Mouse (Mus musculus) embryonic facial prominence, embryonic 11.5 days (tissue): Measurements from ENCODE around the gene Sectm1b. TPM values are rescaled to one million over a fixed set of nuclear protein-coding genes. Genes with fewer than 3 reads are reported as not detected.
"Not testable (repeated sequence)": the region's sequence is repeated elsewhere in the genome, so short reads cannot be mapped to it uniquely, and the experiment has no call there.

Source experiments
- ATAC-seq: fragments of 200-750 bp; cut with Nextera tagmentation; replicated peaks from 2 replicates; pipeline ENCODE4 v1.8.0; 2017; ENCODE audit warnings: low read depth; ENCODE audit not compliant: insufficient number of reproducible peaks, low FRiP score, low TSS enrichment
- DNase-seq: peaks from one replicate; pipeline ENCODE4 v3.0.0-alpha.2; 2015; ENCODE audit warnings: low spot score
- H3K27ac ChIP-seq: fragments of 300-500 bp; sonication (generic); replicated peaks from 2 replicates; pipeline ENCODE4 v1.5.1; 2014; ENCODE audit warnings: mild to moderate bottlenecking, low read depth, low read length, control low read depth
- H3K27me3 ChIP-seq: fragments of 300-500 bp; sonication (generic); 2 replicates; pipeline ENCODE4 v1.6.1; 2014; ENCODE audit warnings: mild to moderate bottlenecking, low read length, moderate library complexity, mixed read lengths; ENCODE audit not compliant: control insufficient read depth, insufficient read depth
- H3K36me3 ChIP-seq: fragments of 300-500 bp; sonication (generic); replicated peaks from 2 replicates; pipeline ENCODE4 v1.6.1; 2014; ENCODE audit warnings: low read depth, mild to moderate bottlenecking, low read length, moderate library complexity, mixed read lengths; ENCODE audit not compliant: control insufficient read depth, insufficient read depth
- H3K4me1 ChIP-seq: fragments of 300-500 bp; sonication (generic); 2 replicates; pipeline ENCODE4 v1.6.1; 2014; ENCODE audit warnings: low read length, mixed read lengths; ENCODE audit not compliant: control insufficient read depth, insufficient read depth
- H3K4me2 ChIP-seq: fragments of 300-500 bp; sonication (generic); 2 replicates; pipeline ENCODE4 v1.6.1; 2014; ENCODE audit warnings: low read depth, mild to moderate bottlenecking, control low read depth, low read length, moderate library complexity
- H3K4me3 ChIP-seq: fragments of 300-500 bp; sonication (generic); 2 replicates; pipeline ENCODE4 v1.5.1; 2014; ENCODE audit warnings: low read depth, low read length, control low read depth
- H3K9ac ChIP-seq: fragments of 300-500 bp; sonication (generic); replicated peaks from 2 replicates; pipeline ENCODE4 v1.6.1; 2014; ENCODE audit warnings: mild to moderate bottlenecking, control low read depth, low read length
- H3K9me3 ChIP-seq: fragments of 300-500 bp; sonication (generic); replicated peaks from 2 replicates; pipeline ENCODE4 v1.6.1; 2016; ENCODE audit warnings: mild to moderate bottlenecking, low read length, inconsistent platforms, mixed read lengths; ENCODE audit not compliant: control insufficient read depth
- WGBS: fragments of 180-500 bp; shearing (Covaris S2); extraction: QIAGEN DNeasy Blood & Tissue Kit; methylation state at CpG from one replicate; pipeline ENCODE4 v1.1.7; 2014; 5-methylcytosine and 5-hydroxymethylcytosine counted together
- polyA plus RNA-seq: library from polyadenylated mRNA; unstranded; fragments of >200 nt; fragmentation: Nextera tagmentation; extraction: Ambion mirVana; gene quantifications from 2 replicates; pipeline ENCODE4 v1.2.1, GENCODE M21; 2014

Sectm1b gene
- polyA plus RNA-seq, 1 experiment from 2014 or later, result not detected

DNA sequence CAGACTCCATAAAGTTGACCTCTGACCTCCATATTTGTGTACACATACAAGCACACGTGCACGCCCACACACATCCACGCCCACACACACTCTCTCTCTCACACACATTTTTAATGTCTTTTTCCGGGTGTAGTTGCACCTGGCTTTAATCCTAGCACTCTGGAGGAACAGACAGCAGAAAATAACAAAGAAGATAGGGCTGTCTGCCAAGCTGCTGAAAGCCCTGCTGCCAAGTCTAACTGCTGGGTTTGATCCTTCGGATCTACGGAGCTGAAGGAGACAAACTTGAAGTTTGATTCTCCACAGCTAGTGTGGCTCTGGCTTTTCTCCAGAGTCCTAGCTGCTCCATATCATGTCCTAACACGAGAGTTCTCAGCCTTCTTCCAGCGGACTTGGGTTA, 1.8 kb downstream of the Sectm1b start:
- DNase-seq, result no peak
- no peak overlapping the region for H3K4me2 ChIP-seq
- H3K27me3 ChIP-seq, result no peaks in the 10 kb centered on the region
- H3K9me3 ChIP-seq, result no peaks in the 10 kb centered on the region
- H3K4me1 ChIP-seq, result no peaks in the 10 kb centered on the region
- no peak for ATAC-seq
- H3K4me3 ChIP-seq, result no peak overlapping the region
- WGBS, result 82% methylated on average over 8 of the region's 8 CpGs
- H3K9ac ChIP-seq, result no peak overlapping the region
- no peaks in the 10 kb centered on the region for H3K36me3 ChIP-seq
- no peak overlapping the region for H3K27ac ChIP-seq

GRCm38 (mm10) chr11:121060401-121061067, 2.8 kb downstream of the Sectm1b start:
- 91% methylated on average over 6 of the region's 6 CpGs for WGBS
- not testable (repeated sequence) for H3K9me3 ChIP-seq, H3K4me1 ChIP-seq, H3K36me3 ChIP-seq, H3K4me2 ChIP-seq, H3K27ac ChIP-seq, DNase-seq, H3K9ac ChIP-seq, H3K27me3 ChIP-seq, ATAC-seq, H3K4me3 ChIP-seq

DNA sequence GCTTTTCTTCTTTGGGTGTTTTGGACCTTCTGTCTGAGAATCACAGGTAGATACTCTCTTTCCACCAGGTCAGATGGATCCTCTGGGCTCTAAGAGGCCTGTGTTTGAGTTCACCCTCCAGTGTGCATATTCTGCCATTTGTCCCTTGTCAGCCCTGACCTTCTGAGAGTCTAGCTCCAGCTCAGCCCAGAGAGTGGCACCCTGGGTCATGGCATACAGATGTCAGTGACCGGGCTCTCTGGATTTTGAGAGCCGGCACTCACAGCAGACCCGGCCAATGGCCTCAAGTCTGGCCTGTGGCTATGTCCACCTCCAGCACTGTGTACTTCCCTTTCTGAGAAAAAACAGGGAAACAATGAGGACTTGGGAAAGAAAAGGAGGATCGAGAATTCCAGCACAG, 3.9 kb downstream of the Sectm1b start:
- DNase-seq, result no peak
- no peak for ATAC-seq
- Histone ChIP-seq H3K27ac (no peak overlapping the region), H3K4me1 (no peaks in the 10 kb centered on the region), H3K4me2 (no peak overlapping the region), H3K9ac (no peak overlapping the region), H3K4me3 (no peak overlapping the region), H3K36me3 (no peaks in the 10 kb centered on the region), H3K9me3 (no peaks in the 10 kb centered on the region), H3K27me3 (no peaks in the 10 kb centered on the region)
- WGBS, result 86% methylated on average over 4 of the region's 4 CpGs

GRCm38 (mm10) chr11:121058956-121059355, 4.4 kb downstream of the Sectm1b start:
- no peak overlapping the region for H3K9ac ChIP-seq
- no peak for DNase-seq
- H3K4me2 ChIP-seq, result no peak overlapping the region
- no peaks in the 10 kb centered on the region for H3K27me3 ChIP-seq
- WGBS, result 84% methylated on average over 4 of the region's 4 CpGs
- ATAC-seq, result no peak
- no peaks in the 10 kb centered on the region for H3K36me3 ChIP-seq
- H3K27ac ChIP-seq, result no peak overlapping the region
- H3K4me1 ChIP-seq, result no peaks in the 10 kb centered on the region
- no peaks in the 10 kb centered on the region for H3K9me3 ChIP-seq
- H3K4me3 ChIP-seq, result no peak overlapping the region

DNA sequence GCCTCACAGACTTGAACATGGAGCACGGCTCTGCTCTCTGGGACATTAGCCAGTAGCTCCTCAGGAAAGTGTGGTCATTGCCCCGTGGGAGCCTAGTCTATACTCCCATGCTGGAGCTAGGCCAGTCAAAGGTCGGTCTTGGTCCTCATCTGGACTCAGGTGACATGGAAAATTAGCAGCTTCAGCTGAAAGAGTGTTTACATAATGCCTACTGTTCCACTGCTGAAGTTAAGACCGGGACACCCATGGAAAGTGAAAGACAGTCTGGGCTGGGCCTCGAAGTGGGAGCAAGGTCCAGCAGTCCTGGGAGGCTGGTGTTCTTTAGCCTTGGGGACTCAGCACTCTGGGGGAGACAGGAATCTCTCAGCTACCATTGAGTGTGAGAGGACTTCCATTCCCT, 5.2 kb downstream of the Sectm1b start:
- Histone ChIP-seq H3K27me3 (no peaks in the 10 kb centered on the region), H3K4me1 (no peaks in the 10 kb centered on the region), H3K9ac (no peak overlapping the region), H3K27ac (no peak overlapping the region), H3K9me3 (no peaks in the 10 kb centered on the region), H3K36me3 (no peaks in the 10 kb centered on the region), H3K4me2 (no peak overlapping the region), H3K4me3 (no peak overlapping the region)
- ATAC-seq (no peak), DNase-seq (no peak)
- WGBS, result 87% methylated on average over 5 of the region's 5 CpGs

DNA sequence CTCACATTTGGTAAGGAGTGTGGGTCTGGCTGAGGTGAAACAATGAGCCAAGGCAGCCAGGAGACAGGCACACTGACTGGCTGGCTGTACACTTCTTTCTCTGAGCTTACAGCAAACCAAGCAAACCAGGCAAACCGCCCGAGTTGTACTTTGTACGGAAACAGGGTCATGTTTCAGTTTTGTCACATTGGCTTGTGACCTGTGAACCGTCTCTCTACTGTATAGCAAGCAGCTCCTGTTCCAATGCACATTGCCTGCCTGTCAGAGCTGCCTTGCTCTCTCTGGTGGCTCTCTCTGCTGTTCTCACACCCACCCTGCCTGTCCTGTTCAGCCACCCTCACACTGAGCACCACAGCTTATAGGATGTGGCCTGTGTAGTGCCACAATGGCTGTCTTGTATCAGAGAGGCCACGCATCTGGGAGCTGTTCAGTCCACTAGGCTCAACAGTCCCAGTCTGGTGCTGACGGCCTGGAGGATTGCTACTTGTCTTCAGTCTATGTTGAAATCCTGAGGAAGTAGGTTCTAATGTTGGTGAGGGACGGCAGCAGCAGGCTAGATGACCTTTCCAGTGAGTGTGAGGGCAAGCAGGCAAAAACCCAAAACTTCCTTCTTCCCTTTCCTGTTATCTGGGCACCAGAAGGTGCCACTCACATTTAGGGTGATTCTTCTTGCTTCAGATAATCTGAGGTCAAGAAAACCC, 6.7 kb downstream of the Sectm1b start:
- 51% methylated on average over 7 of the region's 7 CpGs for WGBS
- H3K4me3 ChIP-seq, result no peak overlapping the region
- no peak overlapping the region for H3K9ac ChIP-seq
- H3K4me2 ChIP-seq, result no peak overlapping the region
- H3K9me3 ChIP-seq, result no peaks in the 10 kb centered on the region
- ATAC-seq (no peak), DNase-seq (no peak)
- no peaks in the 10 kb centered on the region for H3K4me1 ChIP-seq
- H3K27me3 ChIP-seq, result no peaks in the 10 kb centered on the region
- H3K36me3 ChIP-seq, result no peaks in the 10 kb centered on the region
- H3K27ac ChIP-seq, result no peak overlapping the region

DNA sequence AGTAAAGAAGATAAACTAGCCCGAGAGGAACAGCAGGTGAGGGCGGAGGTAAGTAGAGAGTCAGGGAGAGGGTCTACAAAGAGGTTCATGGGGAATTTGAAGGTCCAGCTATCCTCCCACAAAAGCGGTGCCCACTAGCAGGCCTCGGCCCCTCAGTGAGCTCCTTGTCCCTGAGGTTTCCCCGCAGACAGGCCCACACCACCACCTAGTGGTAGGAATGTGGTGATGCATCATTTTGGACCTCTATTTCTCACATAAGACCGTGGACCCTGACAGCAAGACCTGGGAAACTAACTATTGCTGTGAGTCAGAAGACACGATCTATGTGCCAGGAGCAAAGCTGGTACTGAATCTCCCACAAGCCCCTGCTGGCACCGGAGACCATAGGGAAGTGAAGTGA, 9.8 kb downstream of the Sectm1b start:
- H3K9me3 ChIP-seq, result no peaks in the 10 kb centered on the region
- H3K27ac ChIP-seq, result no peak overlapping the region
- no peaks in the 10 kb centered on the region for H3K4me1 ChIP-seq
- H3K36me3 ChIP-seq, result no peaks in the 10 kb centered on the region
- no peak overlapping the region for H3K4me3 ChIP-seq
- no peak overlapping the region for H3K4me2 ChIP-seq
- WGBS, result 11% methylated on average over 8 of the region's 8 CpGs
- H3K9ac ChIP-seq, result no peak overlapping the region
- DNase-seq (peak; percentile 91), ATAC-seq (peak; percentile 56; the same call in 1 of the 2 replicates)
- no peaks in the 10 kb centered on the region for H3K27me3 ChIP-seq

GRCm38 (mm10) chr11:121052387-121052786, 11.0 kb downstream of the Sectm1b start:
- no peak overlapping the region for H3K4me3 ChIP-seq
- ATAC-seq (no peak), DNase-seq (no peak)
- H3K27ac ChIP-seq, result no peak overlapping the region
- H3K9ac ChIP-seq, result no peak overlapping the region
- 61% methylated on average over 4 of the region's 4 CpGs for WGBS
- H3K27me3 ChIP-seq, result no peaks in the 10 kb centered on the region
- H3K4me2 ChIP-seq, result no peak overlapping the region
- H3K9me3 ChIP-seq, result no peaks in the 10 kb centered on the region
- H3K4me1 ChIP-seq, result no peaks in the 10 kb centered on the region
- no peaks in the 10 kb centered on the region for H3K36me3 ChIP-seq
